Mouse (Mus musculus) myocyte (in vitro differentiated cells): Measurements from ENCODE around the gene Ankrd55.

Experiments
- CEBPB ChIP-seq: IDR thresholded peaks from 2 replicates; pipeline ENCODE4 v1.6.1; 2011; ENCODE audit warnings: mild to moderate bottlenecking, moderate library complexity; ENCODE audit not compliant: poor library complexity, insufficient read depth, severe bottlenecking
- MYOD1 ChIP-seq, 3 experiments: IDR thresholded peaks; one replicate each; pipeline ENCODE4 v1.6.1; 2011; ENCODE audit warnings: control low read depth in 2 of 3, low read depth in 2 of 3, mild to moderate bottlenecking in 2 of 3, moderate library complexity in 1 of 3; ENCODE audit not compliant: insufficient read length in 2 of 3, control insufficient read depth in 1 of 3
- POLR2A ChIP-seq: IDR thresholded peaks from one replicate; pipeline ENCODE4 v1.6.1; 2011; ENCODE audit warnings: low read depth, mild to moderate bottlenecking, control low read depth, moderate library complexity; ENCODE audit not compliant: insufficient read length
- SRF ChIP-seq: IDR thresholded peaks from one replicate; pipeline ENCODE4 v1.6.1; 2011; ENCODE audit warnings: low read depth; ENCODE audit not compliant: control insufficient read depth, insufficient read length
- TCF3 ChIP-seq: IDR thresholded peaks from one replicate; pipeline ENCODE4 v1.6.1; 2011; ENCODE audit warnings: low read depth, control low read depth; ENCODE audit not compliant: insufficient read length

DNA sequence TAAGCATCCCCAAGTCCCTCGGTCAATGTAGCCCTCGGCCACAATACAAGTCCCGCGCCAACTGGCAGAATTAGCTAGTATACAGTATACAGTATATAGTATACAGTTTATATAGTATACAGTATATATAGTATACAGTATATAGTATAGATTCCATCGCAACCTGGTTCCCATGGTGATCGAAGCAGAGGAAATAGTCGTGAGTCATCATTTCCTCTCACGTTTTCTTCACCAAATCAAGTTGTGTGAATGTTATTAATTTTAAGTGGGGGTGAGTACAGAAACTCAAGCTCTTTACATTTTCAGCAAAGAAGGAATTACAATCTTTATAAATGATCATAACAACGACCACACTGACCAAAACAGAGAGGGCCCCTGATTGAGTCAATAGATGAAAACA, 96.8 kb downstream of the Ankrd55 start:
- TF ChIP-seq POLR2A (no peak), SRF (no peak), CEBPB (no peak), TCF3 (no peak), MYOD1 (IDR thresholded peaks at IDR 0.05; ENCODE audit: control insufficient read depth in 1 of 3, insufficient read length in 2 of 3, low read depth in 2 of 3) (no peak)
